Mouse (Mus musculus) CH12.LX (cell line): Measurements from ENCODE around the gene Ccdc30. TPM values are rescaled to one million over a fixed set of nuclear protein-coding genes. Genes with fewer than 3 reads are reported as not detected.

Source experiments
- DNase-seq: peaks from one replicate; pipeline ENCODE4 v3.0.0-alpha.2; 2013; ENCODE audit errors: extremely low read depth
- H3K27ac ChIP-seq: 2 replicates; pipeline ENCODE4 v1.5.1; 2012; ENCODE audit warnings: low read depth, mild to moderate bottlenecking, control low read depth, moderate library complexity; ENCODE audit not compliant: insufficient read depth
- H3K27me3 ChIP-seq: replicated peaks from 2 replicates; pipeline ENCODE3; 2012; ENCODE audit warnings: inconsistent platforms
- H3K36me3 ChIP-seq, 2 experiments: replicated peaks in 1 of 2; 2 replicates each; pipeline versions ENCODE3 to v1.6.1; 2012; ENCODE audit warnings: inconsistent platforms in 1 of 2, low read length in 1 of 2, mild to moderate bottlenecking in 1 of 2, mixed read lengths in 1 of 2, moderate library complexity in 1 of 2; ENCODE audit not compliant: control insufficient read depth in 1 of 2, insufficient read depth in 1 of 2
- H3K4me1 ChIP-seq, 2 experiments: 2 replicates each; pipeline ENCODE4 v1.6.1; 2012; ENCODE audit warnings: inconsistent platforms in 1 of 2, moderate library complexity in 1 of 2; ENCODE audit not compliant: insufficient read depth in 2 of 2, control insufficient read depth in 1 of 2
- H3K4me2 ChIP-seq: 2 replicates; pipeline ENCODE4 v1.6.1; 2012; ENCODE audit warnings: low read depth, mild to moderate bottlenecking, control low read depth; ENCODE audit not compliant: poor library complexity, insufficient read depth, severe bottlenecking
- H3K4me3 ChIP-seq, 3 experiments: fragments of 150-350 bp in 1 of 3; sonication (generic) in 1 of 3; replicated peaks in 1 of 3; 2 replicates each; pipeline versions ENCODE3 to v1.5.1; 2011 to 2012; ENCODE audit warnings: low read depth in 2 of 3, low read length in 2 of 3, mild to moderate bottlenecking in 2 of 3, moderate library complexity in 2 of 3, control low read depth in 1 of 3, improper control_type of control experiment in 1 of 3, inconsistent platforms in 1 of 3, mixed read lengths in 1 of 3; ENCODE audit not compliant: poor library complexity in 1 of 3
- H3K79me2 ChIP-seq: replicated peaks from 2 replicates; pipeline ENCODE4 v1.6.1; 2012; ENCODE audit warnings: mild to moderate bottlenecking, moderate library complexity; ENCODE audit not compliant: control insufficient read depth, poor library complexity, insufficient read depth, severe bottlenecking; ENCODE audit errors: extremely low read depth
- H3K9ac ChIP-seq: 2 replicates; pipeline ENCODE4 v1.6.1; 2012; ENCODE audit warnings: low read depth, mild to moderate bottlenecking, control low read depth, moderate library complexity; ENCODE audit not compliant: insufficient read depth
- H3K9me3 ChIP-seq: replicated peaks from 2 replicates; pipeline ENCODE3; 2012; ENCODE audit warnings: low read length, inconsistent platforms, mixed read lengths
- CHD1 ChIP-seq: IDR thresholded peaks from 2 replicates; pipeline ENCODE4 v1.6.1; 2012; ENCODE audit warnings: low read depth, low read length, improper control_type of control experiment, inconsistent platforms
- CHD2 ChIP-seq: IDR thresholded peaks from 2 replicates; pipeline ENCODE4 v1.6.1; 2011; ENCODE audit warnings: low read length, improper control_type of control experiment
- CTCF ChIP-seq, 2 experiments: IDR thresholded peaks in 1 of 2; conservative IDR thresholded peaks in 1 of 2; 2 replicates each; pipeline ENCODE4 v1.5.1; 2011 to 2012; ENCODE audit warnings: low read depth in 2 of 2, low read length in 2 of 2, improper control_type of control experiment in 1 of 2, inconsistent platforms in 1 of 2, mild to moderate bottlenecking in 1 of 2, moderate library complexity in 1 of 2
- EP300 ChIP-seq: IDR thresholded peaks from 2 replicates; pipeline ENCODE4 v1.6.1; 2011; ENCODE audit warnings: low read length, improper control_type of control experiment
- JUN ChIP-seq: IDR thresholded peaks from 2 replicates; pipeline ENCODE4 v1.6.1; 2011; ENCODE audit warnings: low read depth, mild to moderate bottlenecking, low read length, improper control_type of control experiment, moderate library complexity; ENCODE audit not compliant: insufficient read depth
- MAFK ChIP-seq: IDR thresholded peaks from 2 replicates; pipeline ENCODE4 v1.6.1; 2011; ENCODE audit warnings: low read length, improper control_type of control experiment; ENCODE audit not compliant: insufficient replicate concordance
- MEF2A ChIP-seq: IDR thresholded peaks from 2 replicates; pipeline ENCODE4 v1.6.1; 2014; ENCODE audit warnings: low read depth, mild to moderate bottlenecking, inconsistent platforms, low read length, improper control_type of control experiment, borderline replicate concordance
- MXI1 ChIP-seq: IDR thresholded peaks from 2 replicates; pipeline ENCODE4 v1.6.1; 2011; ENCODE audit warnings: mild to moderate bottlenecking, low read depth, low read length, improper control_type of control experiment
- MYC ChIP-seq: IDR thresholded peaks from 2 replicates; pipeline ENCODE4 v1.6.1; 2011; ENCODE audit warnings: low read depth, mild to moderate bottlenecking, improper control_type of control experiment, low read length
- NELFE ChIP-seq: IDR thresholded peaks from 2 replicates; pipeline ENCODE4 v1.6.1; 2011; ENCODE audit warnings: low read depth, low read length, improper control_type of control experiment
- NRF1 ChIP-seq: IDR thresholded peaks from 2 replicates; pipeline ENCODE4 v1.6.1; 2014; ENCODE audit warnings: low read depth, mild to moderate bottlenecking, inconsistent platforms, low read length, improper control_type of control experiment, moderate library complexity
- PAX5 ChIP-seq: IDR thresholded peaks from 2 replicates; pipeline ENCODE4 v1.6.1; 2012; ENCODE audit warnings: low read length, inconsistent platforms, mixed read lengths
- POLR2A ChIP-seq: IDR thresholded peaks from 2 replicates; pipeline ENCODE4 v1.6.1; 2011; ENCODE audit warnings: low read depth, mild to moderate bottlenecking, improper control_type of control experiment, low read length
- POLR2AphosphoS2 ChIP-seq: IDR thresholded peaks from 2 replicates; pipeline ENCODE4 v1.6.1; 2011; ENCODE audit warnings: low read depth, low read length, improper control_type of control experiment
- RAD21 ChIP-seq: IDR thresholded peaks from 2 replicates; pipeline ENCODE4 v1.6.1; 2011; ENCODE audit warnings: low read depth, mild to moderate bottlenecking, low read length, improper control_type of control experiment, moderate library complexity
- SIN3A ChIP-seq: IDR thresholded peaks from 2 replicates; pipeline ENCODE4 v1.6.1; 2012; ENCODE audit warnings: low read length, improper control_type of control experiment, inconsistent platforms
- SMC3 ChIP-seq: IDR thresholded peaks from 2 replicates; pipeline ENCODE4 v1.6.1; 2011; ENCODE audit warnings: low read depth, low read length, improper control_type of control experiment
- TBP ChIP-seq: conservative IDR thresholded peaks from 2 replicates; pipeline ENCODE4 v1.6.1; 2011; ENCODE audit warnings: low read depth, low read length, improper control_type of control experiment
- UBTF ChIP-seq: IDR thresholded peaks from 2 replicates; pipeline ENCODE4 v1.6.1; 2012; ENCODE audit warnings: low read depth, mild to moderate bottlenecking, inconsistent platforms, low read length, improper control_type of control experiment, moderate library complexity
- ZNF384 ChIP-seq: IDR thresholded peaks from 2 replicates; pipeline ENCODE4 v1.6.1; 2012; ENCODE audit warnings: low read depth, low read length, improper control_type of control experiment, inconsistent platforms
- dilution Hi-C: fragments of 300-500 bp; cut with MboI; formaldehyde crosslinking; loops from 2 replicates; pipeline ENCODE4 v1.14.3; 2020; ENCODE audit warnings: low sequenced_read_pairs; ENCODE audit not compliant: extremely low pct_unique_long_range_greater_than_20kb, extremely low pct_ligation_motif_present
- in situ Hi-C: fragments of 300-500 bp; cut with MboI; formaldehyde crosslinking; loops from 3 replicates; pipeline ENCODE4 v1.14.3; 2019; ENCODE audit warnings: low sequenced_read_pairs, low pct_ligation_motif_present, low pct_unique_long_range_greater_than_20kb, mixed read lengths
- polyA plus RNA-seq: library from polyadenylated mRNA; unstranded; fragments of >175 nt; gene quantifications from 2 replicates; pipeline ENCODE4 v1.2.1, GENCODE M21; 2012; ENCODE audit warnings: low read depth; ENCODE audit not compliant: insufficient read length
- total RNA-seq, 2 experiments: library from RNA; depleted of rRNA; stranded (reverse); fragments of 300-350 nt in 1 of 2; fragments of >200 nt in 1 of 2; gene quantifications; 2 replicates each; pipeline ENCODE4 v1.2.3; 2012 to 2014

Ccdc30 gene
- total and polyA plus RNA-seq, 3 experiments: 0.04 TPM; not detected in 2

DNA sequence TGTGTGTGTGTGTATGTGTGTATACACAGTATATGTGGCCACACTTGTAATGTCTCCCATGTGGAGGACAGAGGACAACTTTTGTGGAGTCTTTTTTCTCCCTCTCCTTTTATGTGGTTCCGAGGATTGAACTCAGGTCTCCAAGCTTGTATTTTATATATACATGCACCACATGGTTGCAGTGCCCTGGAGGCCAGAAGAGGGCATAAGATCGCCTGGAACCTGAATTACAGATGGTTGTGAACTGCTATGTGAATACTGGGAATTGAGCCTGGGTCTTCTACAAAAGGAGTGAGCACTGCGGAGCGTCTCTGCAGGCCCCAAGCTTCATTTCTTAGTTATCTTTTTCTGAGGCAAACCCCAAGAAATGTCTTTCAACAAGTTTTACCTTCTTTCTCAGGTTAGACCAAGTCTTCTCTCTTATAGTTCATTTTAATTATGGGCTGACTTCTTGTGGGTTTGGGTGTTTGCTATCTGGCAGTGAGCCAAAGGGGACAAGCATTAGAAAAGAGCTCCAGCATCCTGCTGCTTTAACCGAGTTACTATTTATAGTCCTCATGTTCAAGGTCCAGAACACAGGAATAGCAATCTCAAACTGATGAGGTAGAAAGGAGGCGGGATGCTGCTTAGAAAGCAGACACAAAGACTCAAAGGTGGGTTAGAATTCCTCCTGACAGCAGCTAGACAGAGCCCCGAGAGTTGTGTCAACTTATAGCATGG, 33.7 kb downstream of the Ccdc30 start:
- Histone ChIP-seq H3K27ac (no peak overlapping the region), H3K9me3 (no peaks in the 10 kb centered on the region), H3K4me1 (no peaks in the 10 kb centered on the region), H3K36me3 (no peaks in the 10 kb centered on the region), H3K27me3 (peaks cover 2% of the 10 kb centered on the region), H3K4me2 (no peak overlapping the region), H3K4me3 (no peak overlapping the region), H3K79me2 (no peaks in the 10 kb centered on the region), H3K9ac (no peak overlapping the region)
- no peak for DNase-seq
- dilution Hi-C loops (no loop called here), in situ Hi-C loops (no loop called here)
- no peak for TF ChIP-seq EP300
- TF ChIP-seq MEF2A: no peak
- TF ChIP-seq CHD2: no peak
- no peak for TF ChIP-seq JUN
- no peak for TF ChIP-seq SMC3
- TF ChIP-seq CHD1: no peak
- TF ChIP-seq SIN3A: no peak
- TF ChIP-seq UBTF: no peak
- 0 out of 2 replicates have a peak, but pooled peaks have one; percentile 27 for TF ChIP-seq MYC
- no peak for TF ChIP-seq NRF1
- no peak for TF ChIP-seq POLR2AphosphoS2
- TF ChIP-seq RAD21: no peak; the same call in none of the 2 replicates
- TF ChIP-seq ZNF384: no peak
- TF ChIP-seq PAX5: no peak
- no peak for TF ChIP-seq POLR2A
- TF ChIP-seq NELFE: no peak
- peak in 1 of 2 experiments; percentile 19; a peak in 2 of 4 replicates for TF ChIP-seq CTCF (conservative IDR thresholded peaks at IDR 0.05 in 1 of 2, IDR thresholded peaks at IDR 0.05 in 1 of 2; ENCODE audit: low read depth in 2 of 2, low read length in 2 of 2)

DNA sequence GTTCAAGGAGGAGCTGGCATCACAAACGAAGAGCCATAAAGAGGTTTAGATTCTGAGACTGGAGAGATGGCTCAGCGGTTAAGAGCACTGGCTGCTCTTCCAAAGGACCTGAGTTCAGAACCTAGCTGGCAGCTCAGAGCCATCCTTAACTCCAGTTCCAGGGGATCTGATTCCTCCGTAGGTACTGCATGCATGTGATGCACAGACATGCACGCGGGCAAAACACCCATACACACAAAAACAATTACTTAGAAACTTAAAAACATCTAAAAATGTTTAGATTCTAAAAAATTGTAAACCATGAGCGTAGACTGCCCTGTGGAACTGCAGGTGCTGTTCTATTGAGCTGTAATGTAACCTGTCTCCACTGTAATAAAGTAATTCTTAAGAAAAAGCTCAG, 45.9 kb downstream of the Ccdc30 start:
- no peaks in the 10 kb centered on the region for H3K36me3 ChIP-seq
- peaks cover 12% of the 10 kb centered on the region for H3K9me3 ChIP-seq
- H3K4me2 ChIP-seq: no peak overlapping the region
- H3K27ac ChIP-seq: no peak overlapping the region
- no peak for DNase-seq
- H3K4me3 ChIP-seq: no peak overlapping the region
- no peaks in the 10 kb centered on the region for H3K27me3 ChIP-seq
- H3K4me1 ChIP-seq: peaks cover 0 to 9% of the 10 kb centered on the region in 2 experiments; a peak in 2 of 4 replicates
- H3K79me2 ChIP-seq: no peaks in the 10 kb centered on the region
- in situ Hi-C loops: no loop called here
- no peak for TF ChIP-seq CHD2
- no peak for TF ChIP-seq TBP
- TF ChIP-seq MAFK: no peak
- TF ChIP-seq MXI1: no peak
- TF ChIP-seq SMC3: no peak
- dilution Hi-C loops: no loop called here
- H3K9ac ChIP-seq: no peak overlapping the region
